Mouse (Mus musculus): Measurements from ENCODE around the gene Olfr522. TPM values are rescaled to one million over a fixed set of nuclear protein-coding genes. Genes with fewer than 3 reads are reported as not detected.

The Olfr522 gene
- polyA plus RNA-seq, 1 experiment from 2014 or later = not detected

- Histone ChIP-seq H3K36me3 (no peaks in the 10 kb centered on the region), H3K4me2 (replicated peaks) (no peak overlapping the region), H3K4me3 (replicated peaks) (no peak overlapping the region), H3K27ac (no peak overlapping the region), H3K9ac (no peak overlapping the region), H3K4me1 (replicated peaks) (peaks cover 8% of the 10 kb centered on the region), H3K9me3 (no peaks in the 10 kb centered on the region), H3K27me3 (replicated peaks) (no peaks in the 10 kb centered on the region)
- 86% methylated on average over 1 of the region's 1 CpGs for WGBS
- no peak for ATAC-seq
These were observed 40.2 kb downstream of the Olfr522 start for GRCm38 (mm10) chr7:140124382-140124781.

GRCm38 (mm10) chr7:140122765-140123164 lies 41.8 kb downstream of the Olfr522 start:
- H3K9me3 ChIP-seq = no peaks in the 10 kb centered on the region
- peak; percentile 23 for ATAC-seq
- no peaks in the 10 kb centered on the region for H3K27me3 ChIP-seq (replicated peaks)
- 21% methylated on average over 4 of the region's 4 CpGs for WGBS
- peak overlapping the region; percentile 38 for H3K27ac ChIP-seq
- no peak overlapping the region for H3K4me3 ChIP-seq (replicated peaks)
- no peak overlapping the region for H3K4me2 ChIP-seq (replicated peaks)
- H3K9ac ChIP-seq = no peak overlapping the region
- H3K36me3 ChIP-seq = no peaks in the 10 kb centered on the region
- peaks cover 8% of the 10 kb centered on the region for H3K4me1 ChIP-seq (replicated peaks)

- peaks cover 5% of the 10 kb centered on the region for H3K4me1 ChIP-seq (replicated peaks)
- no peaks in the 10 kb centered on the region for H3K36me3 ChIP-seq
- H3K4me3 ChIP-seq (replicated peaks) = no peak overlapping the region
- no peak overlapping the region for H3K4me2 ChIP-seq (replicated peaks)
- H3K27me3 ChIP-seq (replicated peaks) = no peaks in the 10 kb centered on the region
- ATAC-seq = no peak
- no peaks in the 10 kb centered on the region for H3K9me3 ChIP-seq
- no peak overlapping the region for H3K9ac ChIP-seq
- H3K27ac ChIP-seq = no peak overlapping the region
- 63% methylated on average over 13 of the region's 13 CpGs for WGBS
These were observed 43.1 kb downstream of the Olfr522 start for GRCm38 (mm10) chr7:140121338-140121910.

- Histone ChIP-seq H3K4me2 (replicated peaks) (no peak overlapping the region), H3K9ac (no peak overlapping the region), H3K27me3 (replicated peaks) (no peaks in the 10 kb centered on the region), H3K4me1 (replicated peaks) (peaks cover 5% of the 10 kb centered on the region), H3K4me3 (replicated peaks) (no peak overlapping the region), H3K36me3 (no peaks in the 10 kb centered on the region), H3K9me3 (no peaks in the 10 kb centered on the region), H3K27ac (no peak overlapping the region)
- 88% methylated on average over 2 of the region's 2 CpGs for WGBS
- ATAC-seq = no peak
These were observed 44.1 kb downstream of the Olfr522 start for GRCm38 (mm10) chr7:140120484-140120883.

- peak within 1 kb of the TSS; percentile 89 for H3K9ac ChIP-seq
- peak; percentile 96 for ATAC-seq
- peaks cover 3% of the 10 kb centered on the region; the same call in 1 of the 2 replicates for H3K36me3 ChIP-seq
- WGBS = 4% methylated on average over 28 of the region's 28 CpGs
- no peaks in the 10 kb centered on the region for H3K9me3 ChIP-seq
- H3K4me3 ChIP-seq (replicated peaks) = peak within 1 kb of the TSS; percentile 75
- H3K27ac ChIP-seq = peak within 1 kb of the TSS; percentile 87
- H3K4me2 ChIP-seq (replicated peaks) = peak within 1 kb of the TSS; percentile 82
- no peaks in the 10 kb centered on the region for H3K27me3 ChIP-seq (replicated peaks)
- H3K4me1 ChIP-seq (replicated peaks) = 0 out of 2 replicates have a peak, but pooled peaks cover 3% of the 10 kb centered on the region
These were observed 48.1 kb downstream of the Olfr522 start, which contains the start of gene Echs1 for GRCm38 (mm10) chr7:140116329-140117054. Gene Echs1, minus strand, starts transcription at chr7:140116476.

- H3K4me2 ChIP-seq (replicated peaks) = peak within 1 kb of the TSS; percentile 82
- no peaks in the 10 kb centered on the region for H3K9me3 ChIP-seq
- H3K36me3 ChIP-seq = peaks cover 8% of the 10 kb centered on the region
- ATAC-seq = peak; percentile 88
- H3K9ac ChIP-seq = peak within 1 kb of the TSS; percentile 89
- no peaks in the 10 kb centered on the region for H3K27me3 ChIP-seq (replicated peaks)
- 0 out of 2 replicates have a peak, but pooled peaks cover 3% of the 10 kb centered on the region for H3K4me1 ChIP-seq (replicated peaks)
- peak within 1 kb of the TSS; percentile 75 for H3K4me3 ChIP-seq (replicated peaks)
- H3K27ac ChIP-seq = peak within 1 kb of the TSS; percentile 87
- under 1% methylated on average over 23 of the region's 23 CpGs for WGBS
These were observed 48.8 kb downstream of the Olfr522 start, which contains the start of gene Paox for GRCm38 (mm10) chr7:140115583-140116328. Gene Paox, plus strand, starts transcription at chr7:140115799.

GRCm38 (mm10) chr7:140111943-140112342 lies 52.6 kb downstream of the Olfr522 start:
- no peak overlapping the region for H3K4me3 ChIP-seq (replicated peaks)
- peaks cover 32% of the 10 kb centered on the region for H3K36me3 ChIP-seq
- WGBS = 70% methylated on average over 3 of the region's 3 CpGs

More at GRCm38 (mm10) chr7:140111943-140112342, 52.6 kb downstream of the Olfr522 start:
- H3K9me3 ChIP-seq = no peaks in the 10 kb centered on the region
- H3K4me1 ChIP-seq (replicated peaks) = 0 out of 2 replicates have a peak, but pooled peaks cover 3% of the 10 kb centered on the region
- no peak for ATAC-seq
- H3K9ac ChIP-seq = no peak overlapping the region
- H3K27ac ChIP-seq = no peak overlapping the region
- no peak overlapping the region for H3K4me2 ChIP-seq (replicated peaks)
- H3K27me3 ChIP-seq (replicated peaks) = no peaks in the 10 kb centered on the region

Other genes starting within 250 kb of the Olfr522 start
- gene Utf1, start 221.0 kb downstream of the Olfr522 start, polyA plus RNA-seq (2015; fragmentation: Nextera tagmentation; extraction: Ambion mirVana) = not detected in 2 replicates
- 0.15 and 0.24 TPM in 2 replicates for gene 6430531B16Rik, start 186.0 kb downstream of the Olfr522 start, polyA plus RNA-seq (2015; fragmentation: Nextera tagmentation; extraction: Ambion mirVana)
- 1.3 and 2.2 TPM in 2 replicates for gene Adam8, start 172.2 kb downstream of the Olfr522 start, polyA plus RNA-seq (2015; fragmentation: Nextera tagmentation; extraction: Ambion mirVana)
- gene Zfp511, start 128.4 kb downstream of the Olfr522 start, polyA plus RNA-seq (2015; fragmentation: Nextera tagmentation; extraction: Ambion mirVana) = 32.2 and 32.9 TPM in 2 replicates
- 39.8 and 41.3 TPM in 2 replicates for gene Tubgcp2, start 128.1 kb downstream of the Olfr522 start, polyA plus RNA-seq (2015; fragmentation: Nextera tagmentation; extraction: Ambion mirVana)
- not detected in 2 replicates for gene Msx3, start 115.7 kb downstream of the Olfr522 start, polyA plus RNA-seq (2015; fragmentation: Nextera tagmentation; extraction: Ambion mirVana)
- gene Caly, start 82.2 kb downstream of the Olfr522 start, polyA plus RNA-seq (2015; fragmentation: Nextera tagmentation; extraction: Ambion mirVana) = 3.4 and 3.7 TPM in 2 replicates
- 487 and 598 TPM in 2 replicates for gene Prap1, start 71.4 kb downstream of the Olfr522 start, polyA plus RNA-seq (2015; fragmentation: Nextera tagmentation; extraction: Ambion mirVana)
- 53.5 and 59.6 TPM in 2 replicates for gene Fuom, start 62.3 kb downstream of the Olfr522 start, polyA plus RNA-seq (2015; fragmentation: Nextera tagmentation; extraction: Ambion mirVana)
- 38.3 and 38.4 TPM in 2 replicates for gene Paox, start 49.0 kb downstream of the Olfr522 start, polyA plus RNA-seq (2015; fragmentation: Nextera tagmentation; extraction: Ambion mirVana)
- gene Echs1, start 48.3 kb downstream of the Olfr522 start, polyA plus RNA-seq (2015; fragmentation: Nextera tagmentation; extraction: Ambion mirVana) = 183 and 188 TPM in 2 replicates
- gene Mtg1, start 27.2 kb downstream of the Olfr522 start, polyA plus RNA-seq (2015; fragmentation: Nextera tagmentation; extraction: Ambion mirVana) = 24.0 and 27.3 TPM in 2 replicates
- 1.2 and 1.7 TPM in 2 replicates for gene Sprn, start 9.9 kb downstream of the Olfr522 start, polyA plus RNA-seq (2015; fragmentation: Nextera tagmentation; extraction: Ambion mirVana)
- gene Olfr523, start 8.5 kb upstream of the Olfr522 start, polyA plus RNA-seq (2015; fragmentation: Nextera tagmentation; extraction: Ambion mirVana) = not detected in 2 replicates
- not detected in 2 replicates for gene Olfr524, start 41.2 kb upstream of the Olfr522 start, polyA plus RNA-seq (2015; fragmentation: Nextera tagmentation; extraction: Ambion mirVana)
- 0.09 and 0.20 TPM in 2 replicates for gene Cd163l1, start 53.5 kb upstream of the Olfr522 start, polyA plus RNA-seq (2015; fragmentation: Nextera tagmentation; extraction: Ambion mirVana)
- not detected in 2 replicates for gene 5830411N06Rik, start 82.5 kb upstream of the Olfr522 start, polyA plus RNA-seq (2015; fragmentation: Nextera tagmentation; extraction: Ambion mirVana)
- not detected in 2 replicates for gene Olfr525, start 156.1 kb upstream of the Olfr522 start, polyA plus RNA-seq (2015; fragmentation: Nextera tagmentation; extraction: Ambion mirVana)
- not detected in 2 replicates for gene Olfr527, start 169.3 kb upstream of the Olfr522 start, polyA plus RNA-seq (2015; fragmentation: Nextera tagmentation; extraction: Ambion mirVana)
- not detected in 2 replicates for gene Olfr60, start 196.9 kb upstream of the Olfr522 start, polyA plus RNA-seq (2015; fragmentation: Nextera tagmentation; extraction: Ambion mirVana)
- gene Olfr530, start 211.6 kb upstream of the Olfr522 start, polyA plus RNA-seq (2015; fragmentation: Nextera tagmentation; extraction: Ambion mirVana) = not detected in 2 replicates
- gene Olfr531, start 238.2 kb upstream of the Olfr522 start, polyA plus RNA-seq (2015; fragmentation: Nextera tagmentation; extraction: Ambion mirVana) = not detected in 2 replicates

All from intestine, embryonic 15.5 days (tissue).